Mouse (Mus musculus) skeletal muscle tissue, adult 2 months (tissue): ENCODE results near the gene Foxred2.
A peak's percentile ranks its signal among the peaks of the same experiment; 100 is the strongest.

Experiments used
- DNase-seq: peaks from one replicate; pipeline ENCODE4 v3.0.0-alpha.2; 2012; ENCODE audit warnings: low read depth, low spot score

The Foxred2 gene

DNA sequence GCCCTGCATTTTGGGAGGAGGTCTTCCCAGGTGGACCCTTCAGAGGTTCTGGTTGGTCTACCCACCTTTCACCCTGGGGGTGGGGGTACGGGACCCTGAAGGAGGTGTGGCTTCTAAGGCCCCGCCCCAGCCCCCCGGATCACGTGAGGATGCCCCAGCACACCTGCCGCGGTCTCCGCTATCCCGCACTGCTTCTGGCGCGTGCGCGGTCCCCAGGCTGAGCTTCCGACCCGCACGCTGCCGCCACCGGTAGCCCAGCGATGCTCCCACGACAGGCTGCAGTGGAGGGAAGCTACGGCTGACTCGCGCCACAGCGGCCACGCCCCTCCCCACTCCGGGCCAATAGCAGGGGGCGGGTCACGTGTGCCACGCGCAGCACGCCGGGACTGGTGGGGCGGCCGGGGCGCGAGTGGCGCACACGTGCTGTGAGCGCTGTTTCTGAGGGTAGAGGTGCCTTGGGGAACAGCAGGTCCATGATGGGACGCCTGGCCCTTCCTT lies at the start of gene Foxred2:
Gene Foxred2 (minus strand): TSS at position 319 of the 498 bp plus-strand sequence.
- peak; percentile 59 for DNase-seq

DNA sequence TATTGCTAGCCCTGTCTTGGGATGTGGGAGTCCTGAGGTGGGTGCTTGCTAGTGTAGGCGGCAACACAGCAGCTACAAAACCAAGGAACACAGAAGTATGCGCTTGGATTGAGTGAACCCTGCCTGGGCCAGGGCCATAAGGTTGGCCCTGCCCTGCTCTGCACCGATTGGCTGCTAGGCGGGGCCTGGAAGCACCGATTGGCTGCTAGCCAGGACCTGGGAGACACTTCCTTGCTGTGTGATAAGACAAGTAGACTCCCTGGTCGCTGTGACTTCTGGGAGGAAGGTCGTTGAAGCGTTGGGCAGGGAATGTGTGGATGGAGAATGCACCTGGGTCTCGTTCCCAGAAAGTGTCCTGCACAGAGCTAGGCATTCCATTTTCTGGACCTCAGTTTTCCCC lies 47.4 kb upstream of the Foxred2 start:
- no peak for DNase-seq

DNA sequence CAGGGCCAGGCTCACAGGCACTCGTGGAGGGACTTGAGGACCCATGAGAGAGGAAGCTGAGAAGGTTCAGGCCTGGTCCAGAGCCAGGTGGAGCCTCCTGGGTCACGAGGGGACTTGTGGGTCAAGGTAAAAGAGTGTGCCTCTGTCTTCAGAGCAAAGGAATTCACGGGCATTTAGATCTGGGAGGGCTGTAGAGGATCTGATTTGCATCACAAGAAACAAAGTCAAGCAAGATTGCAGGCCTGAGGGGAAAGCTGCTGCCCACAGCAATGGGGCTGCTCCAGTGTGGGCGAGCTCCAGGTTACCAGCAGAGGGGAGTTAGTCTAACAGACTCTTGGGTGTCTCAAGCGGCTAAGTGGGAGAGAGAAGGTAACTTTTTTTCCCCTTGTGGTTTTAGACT lies 44.9 kb upstream of the Foxred2 start:
- no peak for DNase-seq

DNA sequence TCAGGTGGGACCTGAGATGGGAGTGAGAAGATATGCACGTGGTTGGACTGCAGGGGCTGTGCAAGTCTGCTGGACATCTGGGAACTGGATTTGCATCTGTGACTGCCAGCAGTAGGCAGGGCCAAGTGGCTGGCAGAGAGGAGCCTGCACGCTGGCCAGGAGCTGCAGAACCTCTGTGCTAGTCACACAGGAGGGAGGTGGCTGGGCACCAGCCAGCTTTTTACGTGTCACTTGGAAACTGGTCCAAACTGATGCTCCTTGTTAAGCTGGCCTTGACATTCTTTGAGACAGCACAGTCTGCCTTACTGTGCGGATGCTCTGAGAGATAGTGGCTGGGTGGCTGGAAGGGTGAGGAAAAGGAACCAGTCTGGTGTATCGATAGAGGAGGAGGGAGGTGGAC lies 32.0 kb upstream of the Foxred2 start:
- DNase-seq = peak; percentile 16

GRCm38 (mm10) chr15:77983391-77983790 lies 26.9 kb upstream of the Foxred2 start:
- no peak for DNase-seq

DNA sequence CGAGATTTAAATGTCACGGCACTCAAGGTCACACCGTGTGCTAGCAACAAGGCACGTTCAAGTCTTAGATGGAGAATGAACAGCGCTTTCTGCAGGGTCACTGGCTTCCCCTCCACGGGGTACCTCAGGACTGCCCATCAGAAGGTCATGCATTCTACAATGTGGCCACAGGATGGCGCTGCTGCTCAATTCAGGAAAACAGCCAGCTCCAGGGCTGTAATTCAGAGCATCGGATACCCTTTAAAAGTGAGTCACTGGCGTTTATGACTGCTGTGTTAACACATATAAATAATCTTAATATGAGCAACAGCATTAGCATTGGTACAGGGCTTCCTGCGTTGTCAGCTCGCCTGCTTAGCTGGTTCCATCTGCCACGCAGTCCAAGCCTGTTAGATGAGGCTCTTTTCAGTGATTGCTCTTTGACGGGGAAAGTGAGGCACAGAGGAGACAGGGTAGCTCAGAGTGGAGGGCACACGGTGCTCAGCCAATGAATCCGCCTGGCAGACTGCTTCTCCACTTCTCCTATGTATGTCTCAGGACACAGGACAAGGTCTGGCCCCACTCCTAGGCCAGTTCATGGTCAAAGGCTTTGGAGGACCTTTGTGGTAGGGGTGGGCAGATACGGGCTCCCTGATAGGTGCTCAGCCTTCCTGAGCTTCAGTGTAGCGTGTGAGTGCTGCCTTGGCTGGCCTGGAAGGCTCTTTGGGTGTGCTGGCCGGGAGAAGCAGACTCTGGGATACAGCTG lies 25.8 kb upstream of the Foxred2 start:
- DNase-seq = peak; percentile 45

- DNase-seq = no peak
Measured at GRCm38 (mm10) chr15:77981181-77981680, 24.7 kb upstream of the Foxred2 start.

DNA sequence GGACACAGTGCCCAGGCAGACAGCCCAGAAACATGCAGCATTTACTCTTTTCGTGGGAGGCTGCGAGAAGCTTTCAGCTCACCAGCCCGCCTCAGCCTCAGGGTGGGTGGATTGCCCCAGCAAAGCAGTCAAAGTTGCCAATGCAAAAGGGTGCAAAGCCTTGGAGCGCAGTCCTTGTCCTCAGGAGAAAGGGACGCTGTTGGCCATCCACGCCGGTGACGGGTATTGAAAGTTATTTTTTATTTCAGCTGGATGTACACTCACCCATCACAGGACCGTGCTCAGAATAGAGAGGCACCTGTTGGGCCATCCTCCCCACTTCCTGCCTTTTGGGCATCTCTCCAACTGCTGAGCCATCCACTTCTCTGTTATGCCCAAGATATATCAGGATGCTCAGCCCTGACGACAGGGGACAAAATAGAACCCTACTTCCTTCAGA lies 22.9 kb upstream of the Foxred2 start:
- no peak for DNase-seq

- DNase-seq = no peak
Measured at GRCm38 (mm10) chr15:77977663-77978062, 21.1 kb upstream of the Foxred2 start.

DNA sequence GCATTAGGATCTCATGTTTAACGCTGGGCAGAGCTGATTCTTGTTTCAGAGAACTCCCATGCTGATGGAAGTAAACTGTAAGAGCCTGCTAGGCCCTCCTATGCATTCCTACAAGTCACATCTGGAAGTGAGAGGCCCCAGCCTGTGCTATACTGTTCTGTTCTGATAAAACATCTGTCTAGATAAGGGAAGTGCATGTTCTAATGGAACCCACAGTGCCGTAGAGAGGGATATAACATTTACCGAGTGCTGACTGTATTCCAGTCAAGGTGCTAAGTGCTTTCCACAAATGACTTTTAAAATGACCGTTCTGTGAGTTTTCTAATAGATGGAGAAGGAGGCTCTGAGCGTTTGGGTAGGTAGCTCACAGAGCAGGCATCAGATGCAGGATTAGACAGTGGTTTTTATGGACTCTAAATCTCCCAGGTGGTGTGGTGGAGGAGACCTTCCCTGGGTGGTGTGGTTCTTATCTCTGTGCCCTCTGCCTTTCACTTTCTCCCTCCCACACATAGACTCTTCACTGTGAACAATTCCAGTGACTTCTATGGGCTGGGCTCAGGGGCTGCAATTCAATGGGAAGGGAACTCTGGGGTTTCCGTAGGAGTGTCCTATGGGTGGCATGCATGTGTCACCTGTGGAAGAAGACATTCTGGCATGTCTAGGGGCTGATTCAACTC lies 17.8 kb upstream of the Foxred2 start:
- no peak for DNase-seq

DNA sequence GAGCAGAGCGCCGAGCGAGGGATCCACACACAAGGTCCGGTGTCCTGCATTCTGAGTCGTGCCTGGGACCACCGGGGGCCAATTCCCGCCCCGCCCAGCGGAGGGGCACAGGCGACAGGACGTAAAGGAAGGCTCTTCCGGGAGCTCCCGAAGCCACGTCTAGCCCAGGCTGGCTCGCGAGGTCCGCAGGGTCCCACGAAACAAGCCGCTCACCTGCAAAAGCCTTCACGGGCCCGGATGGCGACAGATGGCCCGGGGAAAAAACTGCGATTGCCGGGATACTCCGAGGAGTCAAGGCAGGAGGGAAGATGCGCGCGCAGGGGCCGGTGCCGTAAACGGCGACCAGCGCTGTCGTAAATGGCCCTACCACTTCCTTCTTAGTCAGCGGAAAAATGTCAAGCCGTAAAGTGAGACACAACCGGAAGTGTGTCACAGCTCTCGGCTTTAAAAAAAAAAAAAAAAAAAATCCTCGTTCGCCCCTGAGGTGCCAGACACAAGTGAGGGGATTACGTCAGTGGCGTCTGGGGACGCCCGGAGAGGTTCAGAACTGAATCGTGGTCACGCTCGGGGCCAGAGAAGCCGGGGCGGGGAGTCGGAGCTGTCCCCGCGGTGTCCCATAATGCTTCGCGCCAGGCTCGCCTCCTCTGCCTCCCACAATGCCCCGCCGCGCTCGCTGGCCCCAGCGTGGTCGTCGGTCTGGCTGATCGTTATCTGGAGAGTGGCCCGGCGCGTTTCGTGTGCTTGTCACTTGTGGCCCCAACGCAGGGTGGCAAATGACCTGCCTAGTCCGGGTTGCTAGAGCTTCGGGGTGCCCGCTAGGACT lies 14.2 kb upstream of the Foxred2 start, which contains the start of gene Eif3d:
Gene Eif3d (minus strand): TSS at position 344 of the 823 bp plus-strand sequence.
- DNase-seq = peak; percentile 96

DNA sequence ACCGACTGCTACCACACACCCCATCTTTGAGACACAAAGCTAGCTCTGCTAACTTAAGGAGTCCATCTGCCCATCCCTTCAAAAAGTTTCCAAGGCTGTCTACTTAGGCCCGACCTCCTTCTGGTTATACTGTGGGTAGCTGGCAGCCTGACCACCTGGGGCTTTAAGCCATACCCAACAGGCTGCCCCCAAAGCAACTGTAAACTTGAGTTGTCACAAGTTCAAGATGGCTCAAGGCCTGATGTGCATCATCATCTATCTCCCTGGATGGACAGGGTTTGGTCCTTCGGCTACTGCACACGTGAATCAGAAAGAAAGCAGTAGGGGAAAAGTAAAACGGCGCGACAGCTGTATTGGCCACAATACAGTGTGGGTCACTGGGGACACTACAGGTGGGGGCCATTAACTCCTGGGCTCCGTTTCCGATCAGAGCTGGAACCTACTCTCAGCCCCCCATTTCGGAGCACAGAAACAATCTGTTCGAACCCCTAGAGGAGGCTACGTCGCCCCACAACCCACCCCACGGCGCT lies 13.5 kb upstream of the Foxred2 start:
- DNase-seq = no peak

DNA sequence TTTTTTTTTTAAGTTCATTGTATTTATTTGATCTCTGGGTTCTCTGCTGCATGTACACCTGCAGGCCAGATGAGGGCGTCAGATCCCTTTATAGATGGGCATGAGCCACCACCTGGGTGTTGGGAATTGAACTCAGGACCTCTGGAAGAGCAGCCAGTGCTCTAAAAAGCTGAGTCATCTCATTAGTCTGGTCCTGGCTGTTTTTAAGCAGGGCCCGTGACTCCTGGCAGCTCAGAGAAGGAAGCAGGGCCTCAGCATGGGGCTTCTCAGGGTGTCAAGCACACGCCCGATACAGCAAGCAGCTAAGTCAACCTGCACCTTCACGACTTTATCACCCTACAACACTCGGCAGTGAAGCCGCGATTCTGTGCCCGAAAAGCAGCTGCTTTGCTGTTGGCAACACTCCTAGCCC lies 8.6 kb upstream of the Foxred2 start:
- DNase-seq = no peak

DNA sequence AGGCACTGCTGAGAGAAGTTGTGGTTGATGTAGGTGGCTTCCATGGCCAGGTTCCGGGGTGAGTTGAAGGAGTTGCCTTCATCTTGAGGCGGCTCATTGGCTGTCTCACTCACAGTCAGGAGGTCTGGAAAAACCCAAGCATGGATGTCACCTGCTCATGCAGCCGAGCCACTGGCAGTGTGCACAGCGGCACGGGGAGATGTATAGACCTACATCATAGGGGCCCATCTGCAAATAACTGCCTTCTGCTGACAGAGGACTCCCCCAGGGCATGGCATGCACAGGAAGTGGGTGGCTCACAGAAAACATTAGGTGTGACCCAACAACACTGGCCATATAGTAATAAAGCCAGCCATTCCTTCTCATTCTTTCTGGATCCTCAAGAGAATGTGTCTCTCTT lies 5.9 kb upstream of the Foxred2 start:
- DNase-seq = no peak

DNA sequence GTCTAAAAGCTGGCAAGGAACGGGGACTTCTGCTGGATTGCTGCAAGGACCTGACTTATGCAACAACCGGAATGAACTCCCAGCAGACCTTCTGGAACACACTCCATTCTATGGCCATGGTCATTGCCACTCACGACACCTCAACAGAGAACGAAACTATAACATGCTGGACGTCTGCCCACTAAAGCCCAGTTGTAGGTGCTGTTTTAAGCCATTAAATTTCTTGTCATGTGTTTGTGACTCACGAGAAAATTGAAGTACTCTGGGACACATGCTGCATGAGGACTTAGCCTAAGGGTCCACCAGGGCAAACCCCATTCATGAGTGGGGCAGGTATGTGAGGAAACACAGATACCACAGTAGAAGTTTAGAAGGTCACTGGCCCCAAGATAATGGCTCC lies 4.2 kb upstream of the Foxred2 start:
- DNase-seq = no peak

DNA sequence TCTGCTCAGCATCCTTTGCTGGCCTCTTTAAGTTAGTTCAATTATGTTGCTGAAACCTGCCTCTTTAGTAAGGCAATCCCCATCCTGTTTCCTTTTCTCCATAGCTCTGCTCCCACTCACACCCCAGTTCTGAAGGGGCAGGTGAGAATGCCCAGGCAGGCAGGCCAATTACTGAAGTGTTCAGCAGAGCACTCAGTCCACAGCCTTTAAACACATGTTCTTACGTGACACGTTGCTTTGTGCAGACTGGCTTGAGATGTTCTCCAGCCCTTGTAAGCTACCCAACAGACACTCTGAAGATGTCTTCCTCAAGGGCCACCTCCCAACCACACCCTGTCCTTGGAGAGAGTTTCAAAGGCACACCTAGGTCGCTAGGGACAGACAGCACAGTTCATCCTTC lies 1.5 kb upstream of the Foxred2 start:
- DNase-seq = no peak

- no peak for DNase-seq
Measured at GRCm38 (mm10) chr15:77957625-77958024, 1.1 kb upstream of the Foxred2 start.

DNA sequence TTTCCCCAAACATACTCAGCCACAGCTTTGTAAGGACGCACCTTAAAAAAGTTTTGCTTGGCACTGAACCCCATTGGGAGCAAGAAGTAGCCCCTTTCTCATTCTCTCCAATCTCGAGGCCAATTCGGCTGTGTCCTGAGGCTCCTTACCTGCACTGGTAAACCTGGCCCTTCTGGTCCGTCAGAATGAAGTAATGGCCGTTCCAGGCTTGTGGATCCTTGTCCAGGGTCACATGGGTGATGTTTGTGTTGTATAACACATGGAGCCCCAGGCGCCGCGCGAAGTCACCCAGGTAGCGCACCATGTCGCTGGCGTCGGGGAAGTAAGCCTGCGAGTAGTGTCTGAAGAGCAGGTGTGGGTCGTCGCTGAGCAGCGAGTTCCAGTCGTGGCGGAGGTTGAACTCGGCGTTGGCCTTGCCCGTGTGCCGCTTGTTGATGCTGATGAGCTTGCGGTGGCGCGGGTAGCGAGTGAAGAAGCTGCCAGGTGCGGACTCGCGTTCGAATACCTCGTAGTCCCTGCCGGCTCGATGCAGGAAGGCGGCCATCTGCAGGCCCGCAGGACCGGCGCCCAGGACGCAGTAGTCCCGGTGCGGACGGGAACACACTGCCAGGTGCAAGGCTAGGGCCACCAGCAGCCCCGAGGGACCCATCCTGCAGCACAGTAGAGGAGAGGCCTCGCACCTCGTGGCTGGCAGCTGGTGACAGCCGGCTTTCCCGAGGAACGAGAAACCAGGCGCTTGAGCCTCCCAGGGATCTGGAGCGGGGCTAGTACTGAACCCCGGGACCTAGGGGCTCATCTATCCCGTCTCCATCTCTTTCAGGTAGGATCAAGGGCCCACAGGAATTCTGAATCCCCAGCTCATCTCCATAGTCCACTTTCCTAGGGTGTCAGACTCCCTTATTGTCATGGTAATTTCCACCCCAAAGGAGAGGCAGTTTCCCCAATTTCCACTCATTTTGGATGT lies 800 bp downstream of the Foxred2 start:
- DNase-seq = no peak

GRCm38 (mm10) chr15:77954362-77954761 lies 2.2 kb downstream of the Foxred2 start:
- no peak for DNase-seq

DNA sequence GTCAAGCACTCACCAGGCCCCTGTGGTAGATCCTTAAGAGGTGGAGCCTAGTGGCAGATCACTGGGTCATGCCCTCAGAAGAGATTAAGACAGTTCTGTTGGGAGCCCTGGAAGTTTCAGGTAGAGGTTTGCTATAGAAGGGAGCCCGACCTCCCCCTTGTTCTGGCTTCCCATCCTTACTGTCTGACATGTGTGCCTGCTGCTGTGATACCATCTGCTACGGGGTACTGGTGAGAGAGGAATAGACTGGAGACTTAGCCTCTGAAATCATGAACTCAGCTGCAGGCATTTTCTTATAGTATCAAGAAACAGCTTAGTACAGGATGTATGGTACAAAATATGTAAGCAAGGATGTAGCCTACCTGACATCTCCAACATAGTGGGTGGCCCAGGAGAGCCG lies 3.6 kb downstream of the Foxred2 start:
- DNase-seq = no peak
